Mouse (Mus musculus): ENCODE measurements around the gene Stat2.

DNA sequence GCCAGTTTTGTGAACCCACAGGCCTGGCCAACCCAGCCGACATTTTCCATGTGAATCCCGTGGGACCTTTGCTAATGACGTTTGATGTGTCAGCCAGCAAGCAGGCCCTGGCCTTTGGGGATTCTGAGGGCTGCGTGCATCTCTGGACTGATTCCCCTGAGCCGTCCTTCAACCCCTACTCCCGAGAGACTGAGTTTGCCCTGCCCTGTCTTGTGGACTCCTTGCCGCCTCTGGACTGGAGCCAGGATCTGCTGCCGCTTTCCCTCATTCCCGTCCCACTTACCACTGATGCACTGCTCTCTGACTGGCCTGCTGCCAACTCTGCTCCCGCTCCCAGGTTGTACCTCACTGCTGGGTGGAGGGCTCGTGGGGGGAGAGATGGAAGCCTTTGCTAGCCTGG lies 39.8 kb downstream of the Stat2 start:
- TF ChIP-seq CTCF (IDR thresholded peaks at IDR 0.05; ENCODE audit: low read depth) (no peak), EP300 (IDR thresholded peaks at IDR 0.05; ENCODE audit: low read depth) (no peak)

Data from heart, postnatal 0 days (tissue).